Mouse (Mus musculus): ENCODE results near the gene Srp9.

DNA sequence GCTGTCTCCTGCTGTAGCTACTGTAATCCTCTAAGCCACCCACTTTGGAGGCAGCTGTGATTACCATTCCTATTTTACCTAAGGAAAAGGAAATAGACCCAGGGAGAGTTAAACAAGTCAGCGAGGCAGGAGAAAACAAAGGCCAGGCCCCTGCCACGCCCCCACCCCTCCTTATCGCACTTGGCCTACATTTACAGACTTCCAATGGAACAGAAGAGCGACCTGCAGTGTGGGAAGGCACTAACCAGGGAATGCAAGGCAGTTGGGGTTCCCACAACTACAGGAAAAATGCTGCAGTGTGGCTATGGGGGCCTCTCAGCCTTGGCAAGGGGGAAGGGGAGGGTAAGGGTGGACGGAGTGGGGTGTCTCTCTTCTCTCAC lies 34.2 kb upstream of the Srp9 start:
- TF ChIP-seq CTCF (conservative IDR thresholded peaks at IDR 0.05; ENCODE audit: low read length) (no peak), POU5F1 (IDR thresholded peaks at IDR 0.05; ENCODE audit: borderline replicate concordance, low read length) (no peak)
